Mouse (Mus musculus): ENCODE results near the gene Sh3kbp1. TPM values are rescaled to one million over a fixed set of nuclear protein-coding genes. Genes with fewer than 3 reads are reported as not detected.

The Sh3kbp1 gene
- total and polyA plus RNA-seq, 2 experiments from 2014 or later, result 43.4 to 45.5 TPM

DNA sequence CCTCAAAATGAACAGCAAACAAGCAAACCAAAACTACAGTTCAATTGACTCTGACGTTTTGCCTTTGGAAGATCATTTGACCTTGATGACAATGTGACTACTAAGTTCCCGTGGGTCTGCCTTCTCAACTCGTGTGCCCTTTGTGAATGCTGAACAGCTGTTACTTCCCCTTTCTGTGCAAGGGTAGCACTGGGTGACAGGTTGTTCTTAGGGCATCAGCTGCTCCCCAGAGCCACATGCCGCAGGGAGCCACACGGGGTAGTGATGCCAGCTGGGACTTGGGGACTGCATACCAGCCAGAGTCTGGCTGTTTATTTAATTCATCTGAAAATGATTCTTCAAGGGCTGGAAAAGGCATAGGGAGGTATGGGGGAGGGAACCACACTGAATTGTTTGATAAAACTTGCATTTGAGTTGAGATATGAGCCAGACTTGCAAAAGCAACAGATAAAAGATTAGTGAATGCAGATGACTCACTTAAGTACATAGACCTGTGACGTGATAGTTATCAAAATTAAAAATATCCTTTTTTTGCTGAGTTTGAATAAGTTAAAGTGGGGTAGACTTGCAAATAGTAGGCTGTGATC lies 108.5 kb downstream of the Sh3kbp1 start:
- H3K27me3 ChIP-seq (ENCODE audit: insufficient read depth, low read length), result no peaks in the 10 kb centered on the region
- DNase-seq (ENCODE audit: low spot score) (no peak), ATAC-seq (no peak)
- no peaks in the 10 kb centered on the region for H3K4me1 ChIP-seq (ENCODE audit: insufficient read depth, low read length)
- no peak overlapping the region for H3K27ac ChIP-seq
- no peak overlapping the region for H3K4me2 ChIP-seq (ENCODE audit: low read depth, low read length)
- H3K36me3 ChIP-seq (ENCODE audit: insufficient read depth, low read length), result no peaks in the 10 kb centered on the region
- no peak for TF ChIP-seq CTCF (IDR thresholded peaks at IDR 0.05; ENCODE audit: low read depth)
- H3K9ac ChIP-seq (replicated peaks; ENCODE audit: low read length), result no peak overlapping the region
- H3K9me3 ChIP-seq (ENCODE audit: low read length), result no peaks in the 10 kb centered on the region
- WGBS, result 47% methylated on average over 6 of the region's 6 CpGs
- H3K4me3 ChIP-seq (ENCODE audit: low read length), result no peak overlapping the region

DNA sequence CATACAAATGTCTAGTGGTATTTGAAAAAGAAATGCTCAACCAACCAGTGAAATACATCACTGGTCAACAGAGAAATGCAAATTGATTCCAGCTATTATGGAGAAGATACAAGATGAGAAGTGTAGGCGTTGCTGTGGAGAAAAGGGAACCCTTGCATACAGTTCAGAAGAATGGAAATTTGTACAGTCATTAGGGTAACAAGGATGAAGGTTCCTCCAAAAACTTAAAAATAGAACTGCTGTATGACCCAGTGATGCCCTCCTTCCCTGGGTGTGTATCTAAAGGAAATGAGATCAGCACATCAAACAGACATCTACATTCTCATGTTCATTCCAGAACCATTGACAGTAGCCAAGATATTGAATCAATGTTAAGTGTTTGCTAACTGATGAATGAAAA lies 110.3 kb downstream of the Sh3kbp1 start:
- Histone ChIP-seq H3K4me1 (ENCODE audit: insufficient read depth, low read length) (no peaks in the 10 kb centered on the region), H3K27me3 (ENCODE audit: insufficient read depth, low read length) (no peaks in the 10 kb centered on the region), H3K9ac (replicated peaks; ENCODE audit: low read length) (no peak overlapping the region), H3K4me2 (ENCODE audit: low read depth, low read length) (no peak overlapping the region), H3K4me3 (ENCODE audit: low read length) (no peak overlapping the region), H3K9me3 (ENCODE audit: low read length) (no peaks in the 10 kb centered on the region), H3K27ac (no peak overlapping the region), H3K36me3 (ENCODE audit: insufficient read depth, low read length) (no peaks in the 10 kb centered on the region)
- WGBS, result 77% methylated on average over 1 of the region's 1 CpGs
- no peak for TF ChIP-seq CTCF (IDR thresholded peaks at IDR 0.05; ENCODE audit: low read depth)
- ATAC-seq, result no peak
- no peak for DNase-seq (ENCODE audit: low spot score)

DNA sequence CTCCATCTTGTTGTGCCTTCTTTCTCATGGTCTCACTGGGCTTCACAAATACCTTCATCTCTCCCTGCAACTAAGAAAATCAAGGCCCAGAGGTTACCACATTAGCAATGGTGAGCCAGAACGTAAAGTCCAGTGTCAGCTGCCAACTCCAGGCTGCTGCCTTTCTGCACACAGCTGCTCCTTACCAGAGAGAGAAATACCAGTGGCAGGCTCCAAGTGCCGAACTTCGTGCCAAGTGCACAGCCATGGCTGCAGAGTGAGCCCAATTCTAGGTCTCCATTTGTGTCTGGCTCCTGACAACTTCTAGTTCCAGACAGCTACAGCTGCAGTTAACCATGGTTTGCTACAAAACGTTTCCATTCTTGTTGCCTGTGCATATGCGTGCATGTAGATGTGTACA lies 117.0 kb downstream of the Sh3kbp1 start:
- 42% methylated on average over 5 of the region's 5 CpGs for WGBS
- H3K9ac ChIP-seq (replicated peaks; ENCODE audit: low read length), result no peak overlapping the region
- no peaks in the 10 kb centered on the region for H3K4me1 ChIP-seq (ENCODE audit: insufficient read depth, low read length)
- H3K9me3 ChIP-seq (ENCODE audit: low read length), result no peaks in the 10 kb centered on the region
- TF ChIP-seq CTCF (IDR thresholded peaks at IDR 0.05; ENCODE audit: low read depth), result no peak
- H3K27ac ChIP-seq, result no peak overlapping the region
- H3K36me3 ChIP-seq (ENCODE audit: insufficient read depth, low read length), result no peaks in the 10 kb centered on the region
- H3K4me3 ChIP-seq (ENCODE audit: low read length), result no peak overlapping the region
- DNase-seq (ENCODE audit: low spot score), result peak; percentile 61
- no peaks in the 10 kb centered on the region for H3K27me3 ChIP-seq (ENCODE audit: insufficient read depth, low read length)
- ATAC-seq, result 0 out of 2 replicates have a peak, but pooled peaks have one; percentile 66
- H3K4me2 ChIP-seq (ENCODE audit: low read depth, low read length), result no peak overlapping the region

DNA sequence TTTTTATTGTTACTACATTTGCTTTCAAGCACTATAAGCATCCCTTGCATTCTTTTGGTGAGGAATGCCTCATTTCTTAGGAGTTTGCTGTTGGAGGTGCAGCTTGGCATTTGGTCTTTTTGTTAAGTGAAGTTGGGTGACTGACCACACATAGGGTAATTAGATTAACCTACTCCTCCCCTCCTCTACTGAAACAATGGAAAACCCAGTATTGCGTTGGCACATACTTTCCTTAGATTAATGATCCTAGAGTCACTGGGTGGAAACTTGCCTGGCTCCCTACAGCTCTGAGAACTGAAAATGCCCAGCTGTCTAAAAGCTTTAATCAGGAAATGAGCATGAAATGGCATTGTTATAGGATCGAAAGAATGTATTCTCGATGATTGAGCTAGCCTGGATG lies 117.5 kb downstream of the Sh3kbp1 start:
- H3K9me3 ChIP-seq (ENCODE audit: low read length), result no peaks in the 10 kb centered on the region
- no peaks in the 10 kb centered on the region for H3K36me3 ChIP-seq (ENCODE audit: insufficient read depth, low read length)
- no peak overlapping the region for H3K9ac ChIP-seq (replicated peaks; ENCODE audit: low read length)
- no peak overlapping the region for H3K4me3 ChIP-seq (ENCODE audit: low read length)
- no peaks in the 10 kb centered on the region for H3K27me3 ChIP-seq (ENCODE audit: insufficient read depth, low read length)
- TF ChIP-seq CTCF (IDR thresholded peaks at IDR 0.05; ENCODE audit: low read depth), result no peak
- 40% methylated on average over 3 of the region's 3 CpGs for WGBS
- no peak for DNase-seq (ENCODE audit: low spot score)
- H3K27ac ChIP-seq, result no peak overlapping the region
- no peaks in the 10 kb centered on the region for H3K4me1 ChIP-seq (ENCODE audit: insufficient read depth, low read length)
- ATAC-seq, result no peak
- H3K4me2 ChIP-seq (ENCODE audit: low read depth, low read length), result no peak overlapping the region

DNA sequence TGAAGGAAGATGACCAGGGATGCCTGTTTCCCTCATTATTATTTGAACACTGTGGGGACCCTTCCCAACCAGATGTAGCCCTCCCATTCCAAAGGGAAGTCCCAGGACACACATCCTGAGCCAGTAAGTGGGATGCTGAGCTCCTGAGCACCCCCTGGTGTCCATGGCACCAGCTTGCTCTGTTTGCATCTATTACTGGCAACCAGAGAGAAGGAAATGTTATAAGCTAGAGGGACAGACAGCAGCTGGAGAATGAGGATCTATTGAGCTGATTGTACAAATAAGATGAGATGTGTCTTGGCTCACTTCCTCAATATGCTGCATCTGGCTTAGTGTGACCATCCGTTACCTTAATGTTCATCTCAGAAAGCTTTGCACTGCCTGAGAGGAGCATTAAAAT lies 124.8 kb downstream of the Sh3kbp1 start:
- H3K36me3 ChIP-seq (ENCODE audit: insufficient read depth, low read length), result no peaks in the 10 kb centered on the region
- no peaks in the 10 kb centered on the region for H3K4me1 ChIP-seq (ENCODE audit: insufficient read depth, low read length)
- ATAC-seq (no peak), DNase-seq (ENCODE audit: low spot score) (peak; percentile 40)
- 69% methylated on average over 1 of the region's 1 CpGs for WGBS
- H3K4me3 ChIP-seq (ENCODE audit: low read length), result no peak overlapping the region
- TF ChIP-seq CTCF (IDR thresholded peaks at IDR 0.05; ENCODE audit: low read depth), result peak; percentile 62
- no peak overlapping the region for H3K4me2 ChIP-seq (ENCODE audit: low read depth, low read length)
- no peaks in the 10 kb centered on the region for H3K9me3 ChIP-seq (ENCODE audit: low read length)
- H3K27ac ChIP-seq, result no peak overlapping the region
- no peaks in the 10 kb centered on the region for H3K27me3 ChIP-seq (ENCODE audit: insufficient read depth, low read length)
- H3K9ac ChIP-seq (replicated peaks; ENCODE audit: low read length), result no peak overlapping the region

DNA sequence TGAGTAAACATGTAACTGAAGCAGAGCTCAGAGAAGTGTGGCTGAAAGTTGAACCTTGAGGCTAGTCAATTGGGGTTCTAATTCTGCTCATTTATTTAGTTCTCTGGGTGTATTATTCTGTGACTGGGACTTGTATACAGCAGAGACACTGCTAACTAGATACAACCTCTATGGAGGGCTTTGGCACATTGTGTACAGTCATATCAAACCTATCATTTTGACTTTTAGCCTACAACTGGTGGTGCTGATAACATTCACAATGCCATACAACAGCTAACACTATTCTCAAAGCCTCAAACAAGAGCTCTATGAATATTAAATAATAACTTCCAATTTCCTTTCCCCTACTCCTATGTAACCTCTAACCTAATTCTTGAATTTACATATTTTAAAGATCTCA lies 129.2 kb downstream of the Sh3kbp1 start:
- Histone ChIP-seq H3K4me1 (ENCODE audit: insufficient read depth, low read length) (no peaks in the 10 kb centered on the region), H3K4me3 (ENCODE audit: low read length) (no peak overlapping the region), H3K9ac (replicated peaks; ENCODE audit: low read length) (no peak overlapping the region), H3K4me2 (ENCODE audit: low read depth, low read length) (no peak overlapping the region), H3K27me3 (ENCODE audit: insufficient read depth, low read length) (no peaks in the 10 kb centered on the region), H3K27ac (no peak overlapping the region), H3K9me3 (ENCODE audit: low read length) (no peaks in the 10 kb centered on the region), H3K36me3 (ENCODE audit: insufficient read depth, low read length) (no peaks in the 10 kb centered on the region)
- ATAC-seq (no peak), DNase-seq (ENCODE audit: low spot score) (no peak)
- TF ChIP-seq CTCF (IDR thresholded peaks at IDR 0.05; ENCODE audit: low read depth), result no peak

DNA sequence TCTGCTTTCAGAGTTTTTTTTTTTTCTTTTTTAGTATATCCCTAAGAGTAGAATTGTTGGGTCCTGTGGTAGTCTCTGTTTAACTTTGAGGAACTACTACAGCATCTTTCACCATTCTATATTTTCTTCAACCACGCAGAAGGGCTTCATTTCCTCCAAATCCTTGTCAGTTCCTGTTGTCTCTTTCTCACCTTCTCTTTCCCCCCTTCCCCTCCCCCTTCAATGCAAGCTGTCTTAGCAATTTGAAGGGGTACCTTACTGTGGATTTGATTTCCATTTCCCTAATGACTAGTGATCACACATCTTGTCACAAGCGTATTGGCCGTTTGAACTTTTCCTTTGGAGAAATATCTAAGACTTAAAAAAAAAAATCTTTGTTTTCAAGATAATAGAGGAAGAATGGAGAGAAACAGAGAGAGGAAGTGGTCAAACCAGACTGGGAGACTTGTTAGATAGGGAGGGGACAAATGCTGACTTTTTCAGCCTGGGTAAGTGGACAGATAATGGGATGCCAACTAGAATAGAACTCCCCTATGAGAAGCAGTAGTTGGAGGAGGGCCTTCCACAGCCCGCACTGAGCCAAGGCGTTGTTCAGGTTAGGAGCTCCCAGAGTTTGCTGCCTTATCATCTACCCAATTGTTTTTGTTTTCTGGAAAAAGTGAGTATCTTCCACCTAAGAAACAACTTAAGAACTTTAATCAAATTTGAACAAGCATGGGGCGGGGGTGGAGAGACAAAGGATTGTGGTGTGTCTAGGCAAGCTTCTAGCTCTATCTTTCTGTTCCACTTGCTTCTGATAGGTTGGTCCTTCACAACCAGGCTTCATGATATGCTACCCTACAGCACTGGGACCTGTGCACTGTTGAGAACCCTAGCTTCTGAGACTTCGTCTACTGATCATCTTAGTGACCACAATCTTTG lies 130.1 kb downstream of the Sh3kbp1 start:
- DNase-seq (ENCODE audit: low spot score) (no peak), ATAC-seq (no peak)
- H3K27me3 ChIP-seq (ENCODE audit: insufficient read depth, low read length), result no peaks in the 10 kb centered on the region
- no peak overlapping the region for H3K27ac ChIP-seq
- no peaks in the 10 kb centered on the region for H3K36me3 ChIP-seq (ENCODE audit: insufficient read depth, low read length)
- no peak for TF ChIP-seq CTCF (IDR thresholded peaks at IDR 0.05; ENCODE audit: low read depth)
- H3K4me1 ChIP-seq (ENCODE audit: insufficient read depth, low read length), result no peaks in the 10 kb centered on the region
- WGBS, result 91% methylated on average over 7 of the region's 7 CpGs
- no peaks in the 10 kb centered on the region for H3K9me3 ChIP-seq (ENCODE audit: low read length)
- H3K9ac ChIP-seq (replicated peaks; ENCODE audit: low read length), result no peak overlapping the region
- no peak overlapping the region for H3K4me2 ChIP-seq (ENCODE audit: low read depth, low read length)
- no peak overlapping the region for H3K4me3 ChIP-seq (ENCODE audit: low read length)
